In the genomic region with DNA sequence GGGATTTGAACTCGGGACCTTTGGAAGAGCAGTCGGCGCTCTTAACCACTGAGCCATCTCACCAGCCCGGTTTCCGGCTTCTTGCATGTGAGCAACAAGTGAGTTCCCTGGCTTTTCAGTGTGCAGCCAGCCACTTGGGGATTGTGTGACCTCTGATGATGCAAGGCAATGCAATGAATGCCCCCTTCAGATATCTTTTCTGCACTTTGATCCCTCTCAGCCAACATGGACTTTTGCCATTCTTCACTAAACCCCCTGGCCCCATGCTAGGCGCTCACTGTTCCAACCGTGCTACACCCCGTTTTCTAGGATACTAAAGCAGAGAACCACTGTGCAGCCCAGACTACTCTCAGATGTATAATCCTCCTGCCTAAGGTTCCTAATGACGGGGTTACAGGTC, we compare ENCODE assay signal across 1 mouse cellular context.
TF ChIP-seq lines count a peak whose summit lies in the region.

No protein-coding gene starts in this region.

TF ChIP-seq in myocyte, 11 proteins besides CTCF, POLR2A, EP300 and RAD21:
- TF ChIP-seq CEBPB (IDR thresholded peaks at IDR 0.05; ENCODE audit: insufficient read depth, poor library complexity, severe bottlenecking), result peak; percentile 86
- TF ChIP-seq REST (IDR thresholded peaks at IDR 0.05; ENCODE audit: insufficient read depth, insufficient read length), result no peak
